Comparison of ENCODE assay signal across 29 mouse cellular contexts in the genomic region with DNA sequence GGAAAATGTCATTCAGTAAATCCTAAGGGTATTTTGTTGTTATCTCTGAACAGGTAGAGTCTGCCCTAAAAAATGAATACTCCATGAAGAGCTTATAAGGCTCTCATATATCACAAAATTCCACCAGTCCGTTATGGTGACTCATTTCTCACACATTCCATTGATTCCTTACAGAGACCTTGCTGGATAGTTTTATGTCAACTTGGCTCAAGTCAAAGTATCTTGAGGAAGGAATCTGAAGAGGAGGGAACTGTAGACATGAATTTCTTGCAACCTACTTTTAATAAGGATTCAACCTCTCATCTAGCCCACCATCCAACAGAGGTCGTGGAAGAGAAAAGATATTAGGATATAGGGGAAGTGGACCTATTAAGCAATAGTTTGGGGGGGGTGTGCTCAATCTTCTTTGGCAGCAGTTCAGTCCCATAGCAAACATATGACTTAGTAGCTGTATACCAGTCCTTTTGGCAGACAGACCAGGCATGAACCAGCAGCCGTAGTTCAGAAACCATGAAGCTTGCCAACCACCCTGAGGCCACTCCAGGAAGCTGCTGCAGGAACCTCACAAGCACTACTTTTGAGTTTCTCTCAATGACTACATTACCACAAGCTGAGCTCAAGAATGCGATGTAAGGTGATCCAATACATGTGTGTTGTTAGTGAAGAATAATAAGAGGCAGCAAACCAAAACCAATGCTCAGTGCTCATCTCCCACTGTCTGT. TPM values are rescaled to one million over a fixed set of nuclear protein-coding genes. Genes with fewer than 3 reads are reported as not detected.
"Had no signal": no experiment of that assay in that cellular context is flagged by ENCODE, and none has a peak within 500 bp of the region (broad histone marks: within the 10 kb centered on the region; RNA-seq: fewer than 3 reads in every experiment).

No protein-coding gene starts in this region.

- H3K4me1 ChIP-seq: limb, embryonic 12.5 days; limb, embryonic 15.5 days; liver, embryonic 12.5 days; liver, embryonic 15.5 days; lung, embryonic 15.5 days; megakaryocyte, embryonic 14.5 days; midbrain, embryonic 10.5 days; midbrain, embryonic 13.5 days; stomach, embryonic 15.5 days had no signal

- H3K4me3 ChIP-seq: layer of hippocampus, adult 2 months; left cerebral cortex, adult 2 months; limb, embryonic 12.5 days; limb, embryonic 15.5 days; liver, embryonic 12.5 days; liver, embryonic 15.5 days; lung, embryonic 15.5 days; megakaryocyte, embryonic 14.5 days; midbrain, embryonic 10.5 days; midbrain, embryonic 13.5 days; stomach, embryonic 15.5 days had no signal

- H3K27ac ChIP-seq: kidney, postnatal 0 days; layer of hippocampus, adult 2 months; left cerebral cortex, adult 2 months; limb, embryonic 12.5 days; limb, embryonic 15.5 days; liver, embryonic 12.5 days; liver, embryonic 15.5 days; lung, embryonic 15.5 days; macrophage; midbrain, embryonic 10.5 days; midbrain, embryonic 13.5 days; stomach, embryonic 15.5 days had no signal

- H3K9ac ChIP-seq: limb, embryonic 12.5 days; limb, embryonic 15.5 days; liver, embryonic 12.5 days; liver, embryonic 15.5 days; lung, embryonic 15.5 days; midbrain, embryonic 13.5 days; stomach, embryonic 15.5 days had no signal

- H3K27me3 ChIP-seq: limb, embryonic 12.5 days; limb, embryonic 15.5 days; liver, embryonic 12.5 days; liver, embryonic 15.5 days; lung, embryonic 15.5 days; megakaryocyte, embryonic 14.5 days; midbrain, embryonic 13.5 days had no signal

- DNase-seq: kidney, adult 2 months; kidney, postnatal 25 days; layer of hippocampus, postnatal 36 days; left cerebral cortex, postnatal 4 days; lung, adult 18-20 months; lung, postnatal 14 days; right cerebral cortex, postnatal 14 days; right cerebral cortex, postnatal 4 days; thymus, postnatal 25 days had no signal

- H3K4me2 ChIP-seq: limb, embryonic 12.5 days; limb, embryonic 15.5 days; liver, embryonic 12.5 days; liver, embryonic 15.5 days; lung, embryonic 15.5 days; midbrain, embryonic 13.5 days; stomach, embryonic 15.5 days had no signal

- H3K9me3 ChIP-seq: limb, embryonic 12.5 days; limb, embryonic 15.5 days; liver, embryonic 12.5 days; liver, embryonic 15.5 days; lung, embryonic 15.5 days; midbrain, embryonic 10.5 days; midbrain, embryonic 13.5 days; stomach, embryonic 15.5 days had no signal

- H3K36me3 ChIP-seq: limb, embryonic 12.5 days; limb, embryonic 15.5 days; liver, embryonic 12.5 days; liver, embryonic 15.5 days; lung, embryonic 15.5 days; midbrain, embryonic 10.5 days; midbrain, embryonic 13.5 days; stomach, embryonic 15.5 days had no signal

- ATAC-seq: liver, embryonic 12.5 days; midbrain, embryonic 13.5 days; midbrain, embryonic 16.5 days had no signal

RNA-seq across cellular contexts. Expression of a gene that starts 5.9 kb away (rescaled TPM):
- polyA plus RNA-seq: kidney, adult 2 months; kidney, embryonic 14.5 days; kidney, postnatal 0 days; large intestine, adult 2 months; limb, embryonic 12.5 days; limb, embryonic 15.5 days; liver, embryonic 12.5 days; liver, embryonic 15.5 days; lung, embryonic 15.5 days; macrophage; midbrain, embryonic 10.5 days; midbrain, embryonic 13.5 days; midbrain, embryonic 16.5 days; neural tube, embryonic 11.5 days; neural tube, embryonic 14.5 days; stomach, embryonic 15.5 days; thymus, postnatal 0 days; urinary bladder, adult 2 months had no signal
